Mouse (Mus musculus) gastrocnemius, postnatal 10 days (tissue): ENCODE results near the gene Rho. TPM values are rescaled to one million over a fixed set of nuclear protein-coding genes. Genes with fewer than 3 reads are reported as not detected.

ENCODE experiments used
- DNase-seq: peaks from one replicate; pipeline ENCODE4 v3.0.0; 2021; ENCODE audit warnings: mixed read lengths
- total RNA-seq, 2 experiments: library from RNA; stranded (reverse); gene quantifications; 2 replicates each; pipeline ENCODE4 v1.2.3; 2021

Rho gene
- total RNA-seq, 2 experiments from 2014 or later, result 0.19 to 0.32 TPM

- no peak for DNase-seq
Measured at GRCm38 (mm10) chr6:115915601-115916445, 15.7 kb upstream of the Rho start.

GRCm38 (mm10) chr6:115916611-115917010 is 14.9 kb upstream of the Rho start:
- DNase-seq, result no peak

- no peak for DNase-seq
Measured at GRCm38 (mm10) chr6:115918615-115919014, 12.9 kb upstream of the Rho start.

- DNase-seq, result no peak
Measured at GRCm38 (mm10) chr6:115919876-115920275, 11.7 kb upstream of the Rho start.

- DNase-seq, result no peak
Measured at GRCm38 (mm10) chr6:115924829-115925228, 6.7 kb upstream of the Rho start.

GRCm38 (mm10) chr6:115926416-115926815 is 5.1 kb upstream of the Rho start:
- no peak for DNase-seq

GRCm38 (mm10) chr6:115927292-115928242 is 4.0 kb upstream of the Rho start:
- DNase-seq, result no peak

GRCm38 (mm10) chr6:115930018-115930417 is 1.5 kb upstream of the Rho start:
- DNase-seq, result no peak

GRCm38 (mm10) chr6:115932391-115932790 is 843 bp downstream of the Rho start:
- no peak for DNase-seq

GRCm38 (mm10) chr6:115935544-115935943 is 4.0 kb downstream of the Rho start:
- no peak for DNase-seq

- no peak for DNase-seq
Measured at GRCm38 (mm10) chr6:115938011-115938410, 6.5 kb downstream of the Rho start.

GRCm38 (mm10) chr6:115938798-115939197 is 7.2 kb downstream of the Rho start:
- DNase-seq, result no peak

- DNase-seq, result no peak
Measured at GRCm38 (mm10) chr6:115940603-115941002, 9.1 kb downstream of the Rho start.

- no peak for DNase-seq
Measured at GRCm38 (mm10) chr6:115941128-115941527, 9.6 kb downstream of the Rho start.

- no peak for DNase-seq
Measured at GRCm38 (mm10) chr6:115943498-115944427, 12.2 kb downstream of the Rho start.

- no peak for DNase-seq
Measured at GRCm38 (mm10) chr6:115944638-115945037, 13.1 kb downstream of the Rho start, which contains the start of gene H1foo. H1foo (plus strand) TSS chr6:115944938.

GRCm38 (mm10) chr6:115945633-115946032 is 14.1 kb downstream of the Rho start:
- DNase-seq, result no peak

- DNase-seq, result no peak
Measured at GRCm38 (mm10) chr6:115946389-115946788, 14.8 kb downstream of the Rho start.

GRCm38 (mm10) chr6:115954506-115955074 is 23.0 kb downstream of the Rho start:
- no peak for DNase-seq

- no peak for DNase-seq
Measured at GRCm38 (mm10) chr6:115955169-115955568, 23.6 kb downstream of the Rho start.

- DNase-seq, result no peak
Measured at GRCm38 (mm10) chr6:115955664-115956063, 24.1 kb downstream of the Rho start.
